Mouse (Mus musculus): ENCODE results near the gene Svopl. TPM values are rescaled to one million over a fixed set of nuclear protein-coding genes. Genes with fewer than 3 reads are reported as not detected.

The Svopl gene
- polyA plus RNA-seq, 1 experiment: 5.2 TPM

DNA sequence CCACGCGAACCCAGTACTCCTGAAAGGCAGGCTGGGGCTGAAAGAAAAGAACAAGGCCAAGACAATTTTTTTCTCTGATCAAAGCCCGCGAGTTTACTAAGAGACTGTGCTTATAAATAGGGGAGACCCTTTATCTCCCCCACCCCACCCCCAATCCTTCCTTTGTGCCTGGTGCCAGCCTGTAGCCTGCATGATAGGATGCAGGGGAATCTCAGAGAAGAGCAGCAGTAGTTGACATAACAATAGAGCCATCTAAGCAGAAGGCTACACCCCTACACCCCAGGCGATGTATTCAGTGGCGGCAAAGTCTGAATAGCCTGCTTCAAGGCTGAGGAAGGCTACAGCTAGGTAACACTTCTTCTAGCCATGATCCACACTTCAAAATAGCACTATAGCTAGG is 110.3 kb downstream of the Svopl start:
- Histone ChIP-seq H3K4me1 (ENCODE audit: control insufficient read depth, insufficient read depth, insufficient read length, low read length) (peaks cover 3% of the 10 kb centered on the region; the same call in 1 of the 2 replicates), H3K4me3 (ENCODE audit: insufficient read depth, low read depth, low read length) (no peak overlapping the region), H3K27ac (replicated peaks; ENCODE audit: low read depth, low read length) (peak overlapping the region; percentile 16)

Other genes with a start within 250 kb of the Svopl start
- gene Trim24, start 176.2 kb downstream of the Svopl start, polyA plus RNA-seq (2012; ENCODE audit: insufficient read depth, insufficient read length, missing spikeins): 13.7 and 16.6 TPM in 2 replicates
- not detected in 2 replicates for gene Tmem213, start 62.3 kb upstream of the Svopl start, polyA plus RNA-seq (2012; ENCODE audit: insufficient read depth, insufficient read length, missing spikeins)
- not detected in 2 replicates for gene Atp6v0a4, start 77.6 kb upstream of the Svopl start, polyA plus RNA-seq (2012; ENCODE audit: insufficient read depth, insufficient read length, missing spikeins)
- gene D630045J12Rik, start 207.0 kb upstream of the Svopl start, polyA plus RNA-seq (2012; ENCODE audit: insufficient read depth, insufficient read length, missing spikeins): 0.13 and 0.24 TPM in 2 replicates

Measured in brown adipose tissue, adult 24 weeks (tissue).